Mouse (Mus musculus): ENCODE results near the gene Olfr1341. TPM values are rescaled to one million over a fixed set of nuclear protein-coding genes. Genes with fewer than 3 reads are reported as not detected.

Gene Olfr1341
- total and polyA plus RNA-seq, 3 experiments = not detected

GRCm38 (mm10) chr4:118739574-118739973 lies 36.3 kb downstream of the Olfr1341 start:
- Histone ChIP-seq H3K36me3 (ENCODE audit: control insufficient read depth in 1 of 2, insufficient read depth in 2 of 2, low read length in 2 of 2) (no peaks in the 10 kb centered on the region), H3K9me3 (replicated peaks; ENCODE audit: insufficient read depth, low read length) (no peaks in the 10 kb centered on the region), H3K27ac (ENCODE audit: control insufficient read depth, low read depth, low read length) (no peak overlapping the region), H3K4me1 (ENCODE audit: control insufficient read depth in 1 of 2, insufficient read depth in 2 of 2, low read length in 2 of 2) (no peaks in the 10 kb centered on the region), H3K79me2 (ENCODE audit: control insufficient read depth, insufficient read depth, low read length, poor library complexity) (no peaks in the 10 kb centered on the region), H3K4me3 (ENCODE audit: control insufficient read depth in 1 of 2, insufficient read depth in 1 of 2, low read depth in 2 of 2, low read length in 2 of 2) (no peak overlapping the region), H3K9ac (ENCODE audit: control insufficient read depth, low read depth, low read length, poor library complexity, severe bottlenecking) (no peak overlapping the region), H3K27me3 (ENCODE audit: control insufficient read depth in 1 of 2, insufficient read depth in 2 of 2, low read length in 2 of 2) (no peaks in the 10 kb centered on the region; a peak in 1 of 4 replicates)
- DNase-seq (ENCODE audit: low read depth, low spot score) = no peak
- TF ChIP-seq MAX (IDR thresholded peaks at IDR 0.05; ENCODE audit: low read length) (no peak), ELF1 (IDR thresholded peaks at IDR 0.05; ENCODE audit: low read depth, low read length) (no peak)

- Histone ChIP-seq H3K27me3 (ENCODE audit: control insufficient read depth in 1 of 2, insufficient read depth in 2 of 2, low read length in 2 of 2) (no peaks in the 10 kb centered on the region; a peak in 1 of 4 replicates), H3K9ac (ENCODE audit: control insufficient read depth, low read depth, low read length, poor library complexity, severe bottlenecking) (no peak overlapping the region), H3K27ac (ENCODE audit: control insufficient read depth, low read depth, low read length) (no peak overlapping the region), H3K36me3 (ENCODE audit: control insufficient read depth in 1 of 2, insufficient read depth in 2 of 2, low read length in 2 of 2) (no peaks in the 10 kb centered on the region), H3K79me2 (ENCODE audit: control insufficient read depth, insufficient read depth, low read length, poor library complexity) (no peaks in the 10 kb centered on the region), H3K4me1 (ENCODE audit: control insufficient read depth in 1 of 2, insufficient read depth in 2 of 2, low read length in 2 of 2) (no peaks in the 10 kb centered on the region), H3K9me3 (replicated peaks; ENCODE audit: insufficient read depth, low read length) (no peaks in the 10 kb centered on the region), H3K4me3 (ENCODE audit: control insufficient read depth in 1 of 2, insufficient read depth in 1 of 2, low read depth in 2 of 2, low read length in 2 of 2) (no peak overlapping the region)
- DNase-seq (ENCODE audit: low read depth, low spot score) = no peak
- no peak for TF ChIP-seq ZMIZ1 (IDR thresholded peaks at IDR 0.05; ENCODE audit: low read depth, low read length)
- no peak for TF ChIP-seq MEF2A (IDR thresholded peaks at IDR 0.05; ENCODE audit: extremely low read depth, insufficient replicate concordance, low read depth, low read length, poor library complexity, severe bottlenecking)
- TF ChIP-seq ZC3H11A (IDR thresholded peaks at IDR 0.05; ENCODE audit: low read depth, low read length) = no peak
- TF ChIP-seq POLR2A (IDR thresholded peaks at IDR 0.05; ENCODE audit: control insufficient read depth in 1 of 2, insufficient read depth in 1 of 2, low read depth in 1 of 2, low read length in 2 of 2, poor library complexity in 1 of 2) = no peak
- no peak for TF ChIP-seq ETS1 (IDR thresholded peaks at IDR 0.05; ENCODE audit: low read depth, low read length)
- no peak for TF ChIP-seq SMC3 (IDR thresholded peaks at IDR 0.05; ENCODE audit: low read depth, low read length)
- no peak for TF ChIP-seq USF1 (IDR thresholded peaks at IDR 0.05; ENCODE audit: low read depth, low read length)
- TF ChIP-seq MAX (IDR thresholded peaks at IDR 0.05; ENCODE audit: low read length) = no peak
- no peak for TF ChIP-seq MYC (IDR thresholded peaks at IDR 0.05; ENCODE audit: low read depth, low read length)
- TF ChIP-seq USF2 (IDR thresholded peaks at IDR 0.05; ENCODE audit: borderline replicate concordance in 1 of 2, insufficient read depth in 1 of 2, low read depth in 1 of 2, low read length in 2 of 2) = no peak
- TF ChIP-seq SIN3A (IDR thresholded peaks at IDR 0.05; ENCODE audit: low read length) = no peak
- no peak for TF ChIP-seq CTCF (IDR thresholded peaks at IDR 0.05 in 2 of 3, conservative IDR thresholded peaks at IDR 0.05 in 1 of 3; ENCODE audit: control insufficient read depth in 1 of 3, insufficient read depth in 1 of 3, low read depth in 2 of 3, low read length in 3 of 3, poor library complexity in 1 of 3, severe bottlenecking in 1 of 3)
Measured at GRCm38 (mm10) chr4:118740988-118741698, 37.8 kb downstream of the Olfr1341 start.

- Histone ChIP-seq H3K27ac (ENCODE audit: control insufficient read depth, low read depth, low read length) (no peak overlapping the region), H3K9me3 (replicated peaks; ENCODE audit: insufficient read depth, low read length) (no peaks in the 10 kb centered on the region), H3K79me2 (ENCODE audit: control insufficient read depth, insufficient read depth, low read length, poor library complexity) (no peaks in the 10 kb centered on the region), H3K27me3 (ENCODE audit: control insufficient read depth in 1 of 2, insufficient read depth in 2 of 2, low read length in 2 of 2) (no peaks in the 10 kb centered on the region; a peak in 1 of 4 replicates), H3K4me1 (ENCODE audit: control insufficient read depth in 1 of 2, insufficient read depth in 2 of 2, low read length in 2 of 2) (no peaks in the 10 kb centered on the region), H3K9ac (ENCODE audit: control insufficient read depth, low read depth, low read length, poor library complexity, severe bottlenecking) (no peak overlapping the region), H3K36me3 (ENCODE audit: control insufficient read depth in 1 of 2, insufficient read depth in 2 of 2, low read length in 2 of 2) (no peaks in the 10 kb centered on the region), H3K4me3 (ENCODE audit: control insufficient read depth in 1 of 2, insufficient read depth in 1 of 2, low read depth in 2 of 2, low read length in 2 of 2) (no peak overlapping the region)
- TF ChIP-seq MAZ (IDR thresholded peaks at IDR 0.05; ENCODE audit: low read depth, low read length) (no peak), POLR2AphosphoS5 (IDR thresholded peaks at IDR 0.05; ENCODE audit: borderline replicate concordance, low read depth, low read length) (no peak), NRF1 (IDR thresholded peaks at IDR 0.05; ENCODE audit: insufficient read depth, low read depth, low read length, poor library complexity, severe bottlenecking) (no peak), GABPA (IDR thresholded peaks at IDR 0.05; ENCODE audit: low read depth, low read length) (no peak), MYB (IDR thresholded peaks at IDR 0.05; ENCODE audit: low read depth, low read length) (no peak), ZC3H11A (IDR thresholded peaks at IDR 0.05; ENCODE audit: low read depth, low read length) (no peak), TCF12 (IDR thresholded peaks at IDR 0.05; ENCODE audit: low read depth, low read length) (no peak), SIN3A (IDR thresholded peaks at IDR 0.05; ENCODE audit: low read length) (no peak), CHD2 (IDR thresholded peaks at IDR 0.05; ENCODE audit: low read length) (no peak)
- no peak for DNase-seq (ENCODE audit: low read depth, low spot score)
Measured at GRCm38 (mm10) chr4:118741881-118742280, 38.6 kb downstream of the Olfr1341 start.

All from MEL (cell line).